Mouse (Mus musculus) G1E-ER4 (cell line): ENCODE results near the gene Prss53. TPM values are rescaled to one million over a fixed set of nuclear protein-coding genes. Genes with fewer than 3 reads are reported as not detected.

ENCODE experiments used
- GATA1 ChIP-seq: IDR thresholded peaks from one replicate; pipeline ENCODE4 v1.8.0; 2012; ENCODE audit warnings: low read length, inconsistent platforms
- polyA plus RNA-seq: library from polyadenylated mRNA; stranded (reverse); fragments of >175 nt; gene quantifications from 2 replicates; pipeline ENCODE4 v1.2.3, GENCODE M21; 2012

The Prss53 gene
- polyA plus RNA-seq, 1 experiment = 0.48 TPM

DNA sequence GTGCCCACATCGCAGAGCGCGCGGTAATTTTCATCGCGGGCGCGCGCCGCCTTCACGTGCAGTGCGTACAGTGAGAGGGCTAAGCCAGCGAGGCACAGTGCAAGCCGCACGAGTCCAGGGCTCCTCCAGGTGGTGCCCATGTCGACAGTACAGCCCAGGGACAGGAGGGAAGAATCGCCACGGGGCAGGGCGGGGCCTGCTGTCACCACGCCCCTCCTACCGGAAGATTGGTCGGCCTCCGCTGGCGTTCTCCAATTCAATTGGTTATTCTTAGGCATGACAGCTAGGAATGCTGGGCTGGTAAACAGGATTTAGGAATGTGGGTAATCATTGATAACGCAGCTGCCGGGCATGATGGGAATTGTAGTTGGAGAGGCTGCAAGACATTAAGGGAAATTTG is 4.7 kb upstream of the Prss53 start, which contains the start of the genes Gm21974 and Vkorc1:
Gene Gm21974, minus strand, starts transcription at position 13 of the 400 bp plus-strand sequence.
Gene Vkorc1, minus strand, starts transcription at position 176 of the 400 bp plus-strand sequence.
- no peak for TF ChIP-seq GATA1

DNA sequence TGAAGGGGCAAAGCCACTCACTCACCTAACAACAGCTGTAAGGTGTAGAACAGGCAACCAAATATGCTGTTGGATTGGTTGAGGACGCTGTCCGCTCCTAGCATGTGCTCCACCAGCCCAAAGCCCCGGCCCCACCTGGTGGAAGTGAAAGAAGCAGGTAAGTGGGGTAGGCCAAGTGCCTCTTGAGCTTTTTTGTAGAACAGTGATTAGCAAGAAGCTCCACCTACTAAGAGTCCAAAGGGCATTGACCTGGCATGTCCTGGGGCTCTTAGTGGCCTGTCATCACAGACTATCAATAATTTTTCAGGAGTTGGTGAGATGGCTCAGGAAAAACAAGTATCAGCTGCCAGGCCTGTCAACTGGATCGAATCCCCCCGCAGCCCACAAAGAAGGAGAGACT is 3.7 kb upstream of the Prss53 start:
- no peak for TF ChIP-seq GATA1

- TF ChIP-seq GATA1 = no peak
These were observed 1.9 kb downstream of the Prss53 start for GRCm38 (mm10) chr7:127888821-127889220.

- no peak for TF ChIP-seq GATA1
These were observed 3.0 kb downstream of the Prss53 start for GRCm38 (mm10) chr7:127887781-127888180.

DNA sequence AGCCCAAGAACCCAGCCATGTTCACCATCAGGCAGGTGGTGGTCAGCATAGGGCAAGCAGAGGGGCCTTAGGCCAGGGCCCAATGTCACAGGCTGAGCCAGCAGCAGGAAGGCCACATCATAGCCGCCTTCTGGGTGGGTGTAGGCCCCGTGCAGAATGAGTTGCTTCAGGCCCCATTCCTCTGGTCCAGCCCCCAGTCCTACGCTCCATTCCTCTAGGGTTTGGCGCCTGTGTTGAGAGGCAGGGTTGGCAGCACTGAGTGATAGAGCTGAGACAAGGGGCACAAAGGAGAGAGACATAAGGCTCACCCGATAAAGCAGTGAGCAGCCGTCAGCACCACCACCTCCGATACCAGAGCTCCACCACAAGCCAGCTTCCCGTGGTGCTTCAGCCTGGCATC is 3.6 kb downstream of the Prss53 start:
- TF ChIP-seq GATA1 = no peak

GRCm38 (mm10) chr7:127886551-127886950 is 4.2 kb downstream of the Prss53 start:
- TF ChIP-seq GATA1 = no peak

DNA sequence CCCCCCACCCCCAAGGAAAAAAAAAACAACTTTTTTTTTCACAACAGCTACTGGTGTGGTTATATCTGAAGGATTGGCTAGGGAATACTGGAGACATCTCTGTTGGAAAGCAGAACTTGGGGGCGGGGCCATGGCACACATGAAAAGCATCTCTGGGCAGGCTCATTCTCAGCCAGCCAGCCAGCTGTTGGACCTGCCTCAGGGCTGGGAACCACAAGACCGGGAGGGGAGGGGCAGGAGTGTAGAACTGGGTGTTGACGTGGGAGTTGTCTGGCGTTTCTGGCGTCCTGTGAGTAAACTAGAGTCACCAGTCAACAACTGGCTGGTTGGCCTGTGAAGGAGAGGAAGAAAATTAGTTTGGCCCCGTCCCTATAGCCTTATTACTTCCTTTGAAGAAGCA is 4.8 kb downstream of the Prss53 start:
- TF ChIP-seq GATA1 = no peak

DNA sequence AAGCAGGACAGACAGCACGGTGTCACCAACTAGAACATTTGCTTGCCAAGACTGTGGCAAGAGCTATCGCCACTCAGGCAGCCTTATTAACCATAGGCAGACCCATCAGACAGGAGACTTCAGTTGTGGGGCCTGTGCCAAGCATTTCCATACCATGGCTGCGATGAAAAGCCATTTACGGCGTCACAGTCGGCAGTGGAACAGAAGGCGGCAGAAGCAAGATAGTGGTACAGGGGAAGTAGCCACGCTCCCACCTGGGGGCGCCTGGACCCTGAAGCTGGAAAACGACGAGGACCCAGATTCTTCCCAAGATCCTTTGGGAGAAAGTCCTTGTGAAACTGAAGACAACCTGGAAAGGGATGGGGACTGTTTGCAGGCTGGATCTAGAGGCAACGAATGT is 10.3 kb downstream of the Prss53 start:
- no peak for TF ChIP-seq GATA1

DNA sequence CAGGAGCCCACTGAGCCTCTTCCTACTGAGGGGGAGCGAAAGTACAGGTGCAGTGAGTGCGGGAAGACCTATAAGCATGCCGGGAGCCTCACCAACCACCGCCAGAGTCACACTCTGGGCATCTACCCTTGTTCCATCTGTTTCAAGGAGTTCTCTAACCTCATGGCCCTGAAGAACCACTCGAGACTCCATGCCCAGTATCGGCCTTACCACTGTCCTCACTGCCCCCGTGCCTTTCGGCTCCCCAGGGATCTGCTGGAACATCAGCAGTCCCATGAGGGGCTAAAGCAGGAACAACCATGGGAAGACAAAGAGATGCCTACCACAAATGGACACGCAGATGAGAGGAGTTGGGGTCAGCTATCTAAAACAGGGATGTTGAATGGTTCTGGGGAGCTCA is 11.5 kb downstream of the Prss53 start:
- no peak for TF ChIP-seq GATA1

GRCm38 (mm10) chr7:127876467-127877348 is 14.1 kb downstream of the Prss53 start, which contains the start of gene Zfp668:
Zfp668 (minus strand) TSS chr7:127876828.
- no peak for TF ChIP-seq GATA1

GRCm38 (mm10) chr7:127876041-127876466 is 14.7 kb downstream of the Prss53 start, which contains the start of gene Zfp646:
Zfp646 (plus strand) TSS chr7:127876221.
- no peak for TF ChIP-seq GATA1

- TF ChIP-seq GATA1 = no peak
These were observed 15.2 kb downstream of the Prss53 start for GRCm38 (mm10) chr7:127875627-127876001.

GRCm38 (mm10) chr7:127874812-127875626 is 15.8 kb downstream of the Prss53 start:
- no peak for TF ChIP-seq GATA1

GRCm38 (mm10) chr7:127870136-127870821 is 20.5 kb downstream of the Prss53 start:
- no peak for TF ChIP-seq GATA1

- no peak for TF ChIP-seq GATA1
These were observed 21.5 kb downstream of the Prss53 start for GRCm38 (mm10) chr7:127869149-127869810.
